Mouse (Mus musculus) adipocyte (in vitro differentiated cells): ENCODE data around the gene Angptl2.

Source experiments
- DNase-seq: peaks from one replicate; pipeline ENCODE4 v3.0.0-alpha.2; 2016; ENCODE audit warnings: low spot score

Gene Angptl2

DNA sequence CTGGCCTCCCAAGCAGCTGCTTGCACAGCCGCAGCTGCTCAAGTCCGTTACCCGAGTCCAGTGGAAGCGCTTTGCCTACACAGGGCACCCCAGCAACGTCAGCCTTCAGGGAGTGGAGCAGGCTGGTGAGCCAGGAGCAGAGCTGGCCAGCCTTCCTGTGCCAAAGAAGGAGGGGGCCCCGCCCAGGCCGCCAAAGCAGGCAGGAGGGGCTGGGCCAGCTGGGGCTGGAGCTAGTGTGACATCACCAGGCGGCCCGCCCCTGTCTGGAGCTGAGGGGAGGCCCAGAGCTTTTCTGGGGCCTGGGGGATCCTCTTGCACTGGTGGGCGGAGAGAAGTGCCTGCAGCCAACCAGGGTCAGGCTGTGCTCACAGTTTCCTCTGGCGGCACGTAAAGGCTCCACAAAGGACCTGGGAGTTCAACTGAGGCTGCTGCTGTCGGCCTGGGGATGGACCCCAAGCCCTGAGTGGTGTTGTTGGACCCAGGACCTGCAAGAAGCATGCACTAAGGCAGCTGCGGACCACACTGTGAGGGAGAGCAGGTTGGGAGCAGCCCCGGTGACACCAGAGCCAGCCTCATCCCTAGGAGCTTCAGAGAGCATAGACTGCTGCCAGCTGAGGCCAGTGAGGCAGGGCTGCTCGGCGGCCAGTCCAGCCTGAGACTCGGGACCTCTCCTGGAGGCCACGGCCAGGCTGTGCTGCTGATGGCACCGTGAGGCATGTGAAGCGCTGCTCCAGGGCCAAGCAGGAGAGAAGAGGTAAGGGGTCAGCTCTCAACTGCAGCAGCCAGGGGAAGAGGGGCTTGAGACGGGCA is at the start of gene Angptl2:
Angptl2 (plus strand) TSS at position 370 of the 810 bp plus-strand sequence.
- peak; percentile 97 for DNase-seq

DNA sequence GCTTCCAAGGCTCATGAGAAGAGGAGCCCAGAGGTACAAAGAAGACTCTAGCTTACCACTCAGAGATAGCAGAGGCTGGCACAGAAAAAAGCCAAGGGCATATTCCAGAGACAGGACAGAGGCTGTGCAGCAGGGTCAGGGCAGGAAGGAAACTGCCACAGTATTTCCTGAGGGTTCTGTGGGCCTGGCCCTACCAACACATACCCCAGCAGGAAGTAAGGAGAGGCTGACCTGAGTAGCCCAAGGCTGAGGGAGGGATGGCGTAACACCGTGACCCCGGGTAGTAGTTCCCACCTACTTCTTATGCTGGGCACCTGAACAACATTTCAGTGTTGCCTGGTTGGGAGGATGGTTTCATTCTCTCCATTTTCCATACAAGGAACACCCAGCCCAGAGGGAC is 48.8 kb upstream of the Angptl2 start:
- DNase-seq, result no peak

DNA sequence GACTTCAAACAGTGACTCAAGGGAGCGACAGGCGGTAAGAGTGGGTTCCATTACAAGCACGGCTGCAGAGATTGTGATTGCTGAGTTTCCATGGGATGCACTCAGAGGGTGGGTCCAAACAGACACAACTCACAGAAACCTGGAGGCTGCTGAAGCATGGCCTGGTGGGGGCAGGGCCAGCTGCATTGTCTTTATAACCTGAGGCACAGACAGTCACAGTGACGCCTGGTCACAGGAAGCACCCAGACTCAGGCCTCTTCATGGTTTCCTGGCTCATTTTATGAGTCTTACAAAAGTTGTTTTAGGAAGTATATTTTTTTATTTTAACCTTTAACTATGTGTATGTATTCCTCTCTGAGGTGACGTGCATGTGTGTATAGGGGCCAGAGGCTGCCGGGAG is 46.4 kb upstream of the Angptl2 start:
- DNase-seq, result no peak

DNA sequence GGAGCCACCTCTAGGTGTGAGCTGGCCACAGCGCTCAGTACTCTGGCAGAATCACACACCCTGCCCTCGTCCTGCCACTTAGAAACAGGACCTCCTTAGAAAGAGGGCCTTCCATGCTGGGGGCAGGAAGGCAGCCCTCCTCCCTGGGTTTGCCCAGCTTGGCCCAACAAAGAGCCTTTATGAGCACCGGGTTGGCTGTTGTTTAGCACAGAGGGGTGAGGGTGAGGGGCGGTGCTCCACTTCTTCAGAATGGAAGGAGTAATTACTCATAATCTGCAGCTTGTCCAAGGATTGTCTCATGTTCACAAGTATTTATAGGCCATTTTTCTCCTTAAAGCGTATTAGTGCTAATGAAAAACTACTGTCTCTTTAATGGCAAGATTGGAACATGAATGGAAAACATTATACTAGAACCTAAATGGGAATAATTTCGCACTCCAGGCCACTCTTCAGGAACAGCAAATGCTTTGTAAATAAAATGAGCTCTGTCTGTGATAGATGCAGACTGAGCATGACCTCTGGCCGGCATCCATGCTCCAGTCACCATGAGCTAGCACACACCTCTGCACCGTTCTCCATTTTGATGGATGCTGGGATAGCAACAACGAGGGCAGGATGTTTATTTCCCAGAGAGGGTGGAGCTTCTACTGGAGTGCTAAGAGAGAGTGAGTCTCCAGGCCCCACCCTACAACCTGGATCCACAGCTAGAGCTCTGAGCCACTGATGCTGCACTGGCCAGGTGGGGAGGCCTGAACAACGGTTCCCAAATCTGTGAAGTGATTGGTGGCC is 44.9 kb upstream of the Angptl2 start:
- DNase-seq, result no peak

DNA sequence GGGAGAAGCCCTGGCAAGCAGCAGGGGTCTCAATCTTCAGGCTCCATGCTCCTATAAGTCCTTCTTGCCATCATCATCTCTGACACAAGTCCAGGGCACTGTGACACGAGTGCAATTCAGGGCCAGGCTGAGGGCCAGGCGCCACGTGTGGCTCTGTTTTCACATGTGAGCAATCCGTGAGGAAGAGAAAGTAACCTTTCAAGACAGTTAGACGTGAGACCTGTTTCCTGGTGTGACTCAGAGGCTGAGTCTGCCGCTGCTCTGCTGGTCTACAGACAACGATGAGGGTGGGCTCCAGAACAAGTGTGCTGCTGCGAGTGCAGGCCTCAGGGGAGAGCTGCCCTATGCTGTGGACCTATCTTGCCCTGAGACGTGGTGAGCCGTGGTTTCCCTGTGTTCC is 42.7 kb upstream of the Angptl2 start:
- no peak for DNase-seq

DNA sequence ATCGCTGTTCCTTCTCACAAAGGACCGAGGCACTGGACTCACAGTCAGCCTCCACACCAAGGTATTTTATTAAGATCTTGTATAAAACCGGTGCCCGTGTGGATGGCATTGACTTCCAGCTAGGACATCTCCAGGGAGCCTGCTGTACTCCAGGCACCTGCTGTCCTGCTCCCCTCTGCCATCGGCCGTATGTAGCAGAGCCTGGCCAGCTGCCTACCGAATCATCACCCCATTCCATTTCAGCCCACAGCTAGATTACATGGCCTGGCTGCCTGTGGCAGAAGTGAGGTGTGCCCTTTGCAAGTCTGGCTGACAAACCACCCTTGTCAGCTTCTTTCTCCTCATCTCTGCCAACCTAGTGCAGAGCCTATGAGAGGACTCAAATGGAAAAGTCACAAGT is 42.2 kb upstream of the Angptl2 start:
- no peak for DNase-seq

DNA sequence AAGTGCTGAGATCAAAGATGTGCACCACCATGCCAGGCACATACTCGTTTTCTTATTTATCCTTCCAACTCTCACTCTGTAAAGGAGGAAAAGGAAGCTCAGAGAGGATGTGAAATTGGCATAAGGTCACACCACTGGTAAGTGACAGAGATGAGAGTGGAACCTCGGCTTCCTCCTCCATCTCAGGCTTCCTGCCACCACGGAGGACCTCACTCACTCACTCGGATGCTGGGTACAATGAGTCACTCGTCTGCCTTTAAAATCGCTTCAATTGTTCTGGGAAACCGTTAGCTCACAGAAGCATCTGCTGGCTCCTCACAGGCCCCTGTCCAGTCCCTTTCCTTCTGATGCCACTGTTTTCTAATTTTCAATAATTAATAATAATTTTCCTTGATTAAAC is 39.4 kb upstream of the Angptl2 start:
- no peak for DNase-seq

DNA sequence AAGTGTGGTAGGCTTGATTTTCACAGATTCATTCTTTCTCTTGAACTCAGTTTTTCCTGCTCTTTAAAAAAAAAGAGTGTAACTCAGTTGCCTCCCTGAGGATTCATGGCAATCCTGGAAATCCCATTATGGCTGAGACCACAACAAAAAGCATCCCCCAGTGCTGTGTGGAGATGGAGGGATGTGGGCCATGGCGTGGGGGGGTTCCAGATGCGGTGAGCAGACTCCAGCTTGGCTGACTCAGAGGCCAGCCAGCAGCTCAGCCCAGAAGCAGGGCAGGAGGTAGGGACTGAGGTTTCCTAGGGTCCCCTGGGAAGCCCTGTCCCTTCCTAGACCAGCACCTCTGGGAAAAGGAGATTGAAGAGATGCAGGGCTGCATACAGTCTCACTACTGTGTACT is 38.9 kb upstream of the Angptl2 start:
- DNase-seq, result no peak

DNA sequence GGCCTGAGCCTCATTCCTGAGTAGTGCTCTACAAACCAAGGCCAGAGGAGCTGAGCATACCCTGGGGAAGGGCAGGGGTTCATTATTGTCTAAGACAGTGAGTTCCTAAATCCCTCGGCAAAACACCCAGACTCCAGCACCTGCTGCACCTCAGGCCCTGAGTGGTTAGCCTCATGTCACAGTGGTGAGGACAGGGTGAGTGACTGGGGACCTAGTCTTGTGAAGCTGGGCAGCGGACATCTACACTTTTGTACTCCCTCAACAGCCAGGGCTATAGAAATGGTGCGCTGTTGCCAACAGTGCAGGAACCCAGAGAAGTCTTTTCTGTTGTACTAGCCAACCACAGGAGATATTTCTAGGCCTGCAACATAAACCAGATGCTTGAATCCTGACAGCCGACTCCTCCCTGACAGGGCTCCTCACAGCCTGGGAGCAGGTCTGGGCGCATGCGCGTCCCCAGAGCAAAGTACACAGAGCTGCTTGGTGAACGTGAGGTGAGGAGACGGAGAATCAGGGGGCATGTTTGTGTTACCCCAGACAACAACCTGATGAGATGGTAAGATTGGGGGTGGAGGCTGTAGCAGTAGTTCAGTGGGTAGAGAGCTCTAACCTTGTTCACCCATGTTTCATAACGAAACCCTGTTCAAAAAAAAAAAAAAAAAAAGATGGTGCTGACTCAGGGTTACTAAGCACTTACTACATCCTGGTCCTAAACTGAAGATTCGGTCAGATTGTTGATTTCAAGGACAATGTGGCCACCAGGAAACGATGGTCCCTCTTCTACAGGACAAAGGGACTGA is 38.2 kb upstream of the Angptl2 start:
- no peak for DNase-seq

DNA sequence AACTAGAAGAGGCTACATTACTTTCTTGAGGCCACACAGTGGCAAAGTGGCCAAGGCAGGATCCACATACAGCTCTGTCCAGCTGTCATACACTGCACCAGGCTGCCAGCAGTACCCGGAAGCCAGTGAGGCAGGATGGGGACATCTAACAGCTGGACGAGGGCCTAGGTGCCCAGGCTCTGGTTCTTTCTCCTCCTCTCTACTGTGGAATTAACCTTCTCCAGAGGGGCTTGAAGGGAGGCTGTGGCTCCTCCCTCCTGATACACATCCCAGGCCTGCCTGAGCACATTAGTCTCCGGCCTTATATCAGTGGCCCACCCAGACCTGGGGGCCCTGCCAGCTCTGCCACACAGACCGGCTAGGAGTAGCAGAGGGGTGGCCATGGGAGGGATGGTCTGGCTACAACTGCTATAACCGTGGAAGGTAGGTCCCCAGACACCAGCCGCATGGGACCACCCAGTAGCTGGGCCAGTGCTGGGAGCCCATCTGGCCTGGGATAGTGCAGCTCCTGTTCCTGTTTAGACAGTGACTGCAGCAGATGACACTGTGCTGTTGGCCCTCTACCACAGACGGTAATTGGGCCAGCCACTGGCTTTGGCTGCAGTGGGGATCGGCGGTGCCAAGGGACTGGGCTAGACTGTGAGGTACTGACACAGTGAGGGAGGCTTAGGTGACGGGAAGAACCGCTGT is 37.5 kb upstream of the Angptl2 start:
- DNase-seq, result no peak

DNA sequence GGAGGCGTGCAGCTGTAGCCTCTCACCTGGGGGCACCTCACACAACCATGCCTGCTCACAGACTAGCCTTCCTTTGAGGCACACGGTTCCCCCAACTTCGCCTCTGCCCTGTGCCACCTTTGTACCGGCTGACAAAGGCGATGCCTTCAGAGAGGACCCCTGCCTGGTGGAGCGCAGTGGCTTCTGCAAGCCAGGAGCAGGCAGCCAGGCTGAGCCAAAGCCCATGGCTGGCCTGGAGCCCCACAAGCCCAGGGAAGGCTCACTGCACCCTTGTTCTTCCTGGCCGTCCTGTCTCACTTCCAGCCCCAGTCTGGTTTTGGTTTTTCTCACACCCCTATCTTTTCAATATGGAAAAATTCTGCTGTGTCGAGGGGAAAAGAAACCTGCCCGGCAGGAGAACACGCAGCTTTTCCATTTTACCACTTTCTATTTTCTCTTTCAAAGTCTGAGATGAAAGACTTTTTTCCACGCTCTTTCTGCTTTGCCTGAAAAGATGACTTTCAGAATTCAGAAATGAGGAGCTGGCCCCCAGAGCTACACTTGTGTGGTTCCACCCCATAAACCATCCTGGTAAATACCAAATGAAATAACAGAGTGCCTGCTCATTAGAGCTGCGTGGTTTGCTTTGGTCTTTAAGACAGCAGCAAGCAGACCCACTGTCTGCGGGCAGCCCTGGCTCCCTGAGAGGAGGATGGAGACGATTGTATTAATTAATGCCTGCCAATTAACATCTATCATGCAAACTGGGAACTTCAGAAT is 36.5 kb upstream of the Angptl2 start:
- no peak for DNase-seq

DNA sequence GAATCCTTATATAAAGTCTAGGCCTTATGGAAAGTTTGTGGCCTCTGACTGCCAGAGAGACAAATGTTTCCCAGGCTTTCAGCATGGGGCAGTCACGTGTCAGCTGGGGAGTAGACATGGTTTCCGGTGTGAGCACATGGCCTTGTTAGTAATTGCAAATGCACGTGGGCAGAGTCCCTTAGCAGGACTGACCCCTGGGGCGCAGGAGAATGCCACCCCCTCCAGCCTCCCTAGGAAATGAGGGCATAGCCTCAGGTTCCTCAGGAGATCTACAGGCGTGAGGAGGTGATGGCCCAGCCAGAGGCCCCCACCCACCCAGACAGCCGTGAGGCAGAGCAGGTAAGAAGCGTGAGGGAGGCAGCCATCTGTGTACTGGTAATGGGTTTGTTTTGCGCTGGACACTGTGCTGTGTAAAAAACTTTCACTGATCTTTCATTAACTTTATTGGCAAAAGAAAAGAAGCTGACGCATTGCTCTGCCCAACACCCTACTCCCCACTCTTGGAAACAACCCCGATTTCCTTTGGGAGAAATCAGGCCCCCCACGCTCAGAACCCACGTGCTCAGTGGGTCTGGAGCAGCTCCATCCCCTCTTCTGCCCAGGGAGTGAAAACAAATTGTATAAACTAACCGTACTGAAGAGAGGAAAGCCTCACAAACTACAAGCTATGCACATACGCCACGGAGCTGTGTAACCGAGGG is 35.8 kb upstream of the Angptl2 start:
- no peak for DNase-seq

DNA sequence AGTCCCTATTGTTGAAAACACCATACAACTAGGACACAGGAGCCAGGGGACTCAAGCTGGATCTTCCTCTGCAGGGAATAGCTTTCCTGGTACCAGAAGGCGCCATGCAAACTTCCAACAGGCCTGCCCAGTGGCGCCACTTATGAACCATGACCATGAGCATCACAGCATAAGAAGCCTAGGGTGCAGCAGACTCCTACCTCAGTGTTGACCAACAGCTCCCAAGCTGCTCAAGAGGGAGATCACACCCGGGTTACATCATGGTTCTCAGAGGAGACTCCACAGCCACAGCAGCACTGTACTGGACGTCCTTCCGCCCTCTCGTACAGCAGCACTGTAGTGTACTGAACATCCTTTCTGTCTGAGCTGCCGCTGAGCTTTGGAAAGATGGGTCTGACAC is 32.5 kb upstream of the Angptl2 start:
- DNase-seq, result no peak

DNA sequence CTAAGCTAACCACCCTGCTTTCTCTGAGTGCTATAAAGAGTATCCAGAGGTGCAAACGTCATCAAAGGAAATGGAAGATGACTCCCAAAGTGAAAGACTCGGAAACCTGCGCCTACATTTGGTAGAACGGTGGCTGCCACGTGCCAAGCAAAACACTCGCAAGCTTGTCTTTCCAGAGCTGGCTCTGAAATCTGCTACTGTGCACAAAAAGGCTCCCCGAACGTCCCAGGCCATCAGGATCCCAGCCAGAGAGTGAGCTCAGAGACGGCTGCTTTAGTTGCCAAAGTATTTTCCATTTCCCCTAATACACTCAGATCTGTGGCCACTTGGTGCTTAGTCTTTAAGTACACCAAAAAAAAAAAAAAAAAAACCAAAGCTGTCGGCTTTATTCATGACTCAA is 31.2 kb upstream of the Angptl2 start:
- DNase-seq, result peak; percentile 75

DNA sequence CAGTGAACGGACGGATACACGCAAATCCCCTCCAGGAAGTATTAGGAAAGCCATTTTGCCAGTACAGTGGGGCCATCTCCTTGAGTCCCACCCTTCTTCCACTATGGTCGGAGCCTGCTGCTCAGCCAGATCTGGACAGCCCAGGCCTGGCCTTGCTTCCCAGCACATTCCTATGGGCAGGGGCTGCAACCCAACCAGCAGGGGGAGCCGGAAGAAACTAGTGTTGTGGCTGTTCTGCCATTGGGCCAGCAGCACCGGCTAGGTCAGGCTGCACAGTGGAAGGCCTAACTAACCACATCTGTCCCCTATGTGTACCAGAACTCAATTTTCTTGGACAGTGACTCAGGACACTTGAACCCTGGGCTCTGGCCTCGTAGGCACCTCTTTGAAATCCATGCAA is 30.6 kb upstream of the Angptl2 start:
- DNase-seq, result peak; percentile 59

DNA sequence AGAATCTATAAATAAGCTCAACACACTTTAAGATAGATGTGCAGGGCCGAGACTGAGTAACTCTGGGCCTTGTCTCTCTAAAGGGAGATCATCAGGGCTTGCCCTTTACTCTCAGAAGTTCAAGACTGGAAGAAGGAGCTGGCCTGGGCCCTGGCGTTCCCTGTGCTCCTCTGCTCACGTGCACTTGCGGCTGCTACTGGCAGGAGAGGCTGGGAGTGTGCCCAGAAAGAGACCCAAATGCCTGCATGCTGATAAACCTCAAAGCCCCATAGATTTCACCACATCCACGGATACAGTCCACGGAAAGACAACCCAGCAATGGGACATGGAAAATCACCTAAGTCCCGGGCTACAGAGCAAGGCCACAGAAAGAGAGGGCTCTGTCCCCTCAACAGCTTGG is 29.4 kb upstream of the Angptl2 start:
- DNase-seq, result peak; percentile 63

DNA sequence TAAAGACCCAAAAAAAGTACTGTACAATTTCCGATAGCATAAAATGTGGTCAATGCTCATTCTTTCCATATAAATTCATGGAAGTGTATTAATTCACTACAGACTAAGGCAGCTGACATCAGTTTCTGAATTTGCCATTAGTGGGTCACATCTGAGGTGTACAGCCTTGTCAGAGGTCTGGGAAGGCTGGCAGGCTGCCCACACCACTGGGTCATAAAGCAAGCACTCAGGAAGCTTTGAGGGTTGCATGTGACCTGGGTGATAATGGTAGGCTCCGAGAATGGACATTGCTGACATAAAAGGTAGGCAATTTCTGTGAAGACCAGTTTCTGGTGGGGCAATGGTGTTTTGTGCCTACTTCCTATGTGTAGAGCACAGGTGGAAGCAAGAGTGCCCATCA is 28.0 kb upstream of the Angptl2 start:
- no peak for DNase-seq

DNA sequence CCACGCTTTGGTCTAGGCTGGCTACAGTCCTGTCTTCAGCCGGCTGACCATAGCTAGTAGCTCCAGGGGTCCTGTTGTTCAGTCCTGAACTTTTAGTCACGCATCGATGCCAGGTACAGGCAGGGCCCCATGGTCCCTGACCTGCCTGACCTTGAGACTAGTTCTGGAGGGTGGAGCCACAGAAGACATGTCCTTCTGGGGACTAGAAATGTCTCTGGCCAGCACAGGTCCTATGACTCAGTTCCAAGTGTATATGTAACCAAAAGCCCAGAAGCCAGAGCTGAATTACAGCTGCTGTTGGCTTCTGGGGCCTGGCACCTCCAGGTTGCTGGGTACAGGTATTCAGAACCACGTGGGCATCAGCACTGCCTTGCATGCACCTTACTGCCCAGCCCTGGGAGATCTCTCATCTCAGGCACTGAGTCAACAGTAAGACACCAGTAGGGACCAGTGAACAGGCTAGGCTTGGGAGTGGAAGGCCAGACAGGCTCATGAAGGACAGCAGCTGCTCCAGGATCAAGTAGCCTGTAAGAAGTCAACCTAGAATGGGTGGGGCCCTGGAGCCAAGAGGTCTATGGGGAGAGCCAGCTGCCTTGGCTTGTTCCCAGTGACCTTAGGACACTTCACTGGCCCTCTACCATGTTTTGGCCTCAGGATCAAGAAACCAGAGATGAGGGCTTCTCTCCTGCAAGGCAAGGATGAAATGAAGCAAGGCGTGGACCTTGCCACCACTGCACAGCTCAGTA is 26.8 kb upstream of the Angptl2 start:
- DNase-seq, result no peak

DNA sequence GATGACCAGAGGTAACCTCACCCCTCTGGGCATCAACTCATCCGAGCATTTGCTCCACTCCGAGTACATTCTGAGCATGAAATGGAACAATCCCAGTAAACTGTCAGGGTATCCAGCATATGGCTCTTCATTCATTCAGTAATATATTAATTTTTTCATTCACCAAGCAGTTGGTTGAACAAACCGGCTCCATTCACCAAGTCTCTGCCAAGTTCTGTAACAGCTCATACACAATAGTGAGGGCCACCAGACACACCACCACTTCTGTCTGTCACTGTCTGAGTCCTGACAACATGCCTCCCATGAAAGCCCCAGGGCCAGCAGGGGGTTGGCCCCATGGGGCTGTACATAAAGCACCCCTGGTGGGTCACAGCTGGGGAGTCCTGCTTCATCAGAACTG is 25.9 kb upstream of the Angptl2 start:
- no peak for DNase-seq
